Mouse (Mus musculus) olfactory bulb, adult 2 months (tissue): ENCODE results near the gene Tssc4. TPM values are rescaled to one million over a fixed set of nuclear protein-coding genes. Genes with fewer than 3 reads are reported as not detected.

Experiments
- H3K27ac ChIP-seq: fragments of 200-500 bp; 2 replicates; pipeline ENCODE4 v1.5.1; 2012; ENCODE audit warnings: low read depth, low read length; ENCODE audit not compliant: insufficient read depth
- H3K4me1 ChIP-seq: fragments of 200-500 bp; 2 replicates; pipeline ENCODE4 v1.6.1; 2012; ENCODE audit warnings: low read length; ENCODE audit not compliant: control insufficient read depth, insufficient read depth
- H3K4me3 ChIP-seq: fragments of 200-500 bp; 2 replicates; pipeline ENCODE4 v1.5.1; 2012; ENCODE audit warnings: mild to moderate bottlenecking, low read depth, low read length, moderate library complexity; ENCODE audit not compliant: insufficient read depth
- CTCF ChIP-seq: fragments of 200-500 bp; IDR thresholded peaks from 2 replicates; pipeline ENCODE4 v1.5.1; 2012; ENCODE audit warnings: low read depth, mild to moderate bottlenecking, low read length, moderate library complexity; ENCODE audit not compliant: insufficient read depth
- POLR2A ChIP-seq: fragments of 200-500 bp; IDR thresholded peaks from 2 replicates; pipeline ENCODE4 v1.6.1; 2012; ENCODE audit warnings: mild to moderate bottlenecking, low read depth, low read length, moderate library complexity; ENCODE audit not compliant: insufficient read depth
- WGBS: fragments of 180-500 bp; shearing (Covaris S2); methylation state at CpG from one replicate; pipeline ENCODE4 v1.1.7; 2018; 5-methylcytosine and 5-hydroxymethylcytosine counted together
- polyA plus RNA-seq: library from polyadenylated mRNA; stranded (reverse); fragments of >200 nt; gene quantifications from 2 replicates; pipeline ENCODE4 v1.2.4, GENCODE M21; 2012; ENCODE audit warnings: low replicate concordance; ENCODE audit not compliant: missing spikeins, insufficient read depth, insufficient read length

Tssc4 gene
- polyA plus RNA-seq, 1 experiment = not detected

GRCm38 (mm10) chr7:143053961-143054611 is 15.0 kb upstream of the Tssc4 start:
- peak overlapping the region; percentile 68 for H3K4me3 ChIP-seq
- H3K4me1 ChIP-seq = peaks cover 47% of the 10 kb centered on the region
- no peak for TF ChIP-seq POLR2A
- TF ChIP-seq CTCF = no peak
- 19% methylated on average over 11 of the region's 11 CpGs for WGBS
- 0 out of 2 replicates have a peak overlapping the region, but pooled peaks have one; percentile 40 for H3K27ac ChIP-seq

- H3K4me1 ChIP-seq = peaks cover 50% of the 10 kb centered on the region
- no peak for TF ChIP-seq POLR2A
- no peak for TF ChIP-seq CTCF
- no peak overlapping the region for H3K27ac ChIP-seq
- peak overlapping the region; percentile 68 for H3K4me3 ChIP-seq
- 17% methylated on average over 3 of the region's 3 CpGs for WGBS
These were observed 14.5 kb upstream of the Tssc4 start for GRCm38 (mm10) chr7:143054612-143054965.

GRCm38 (mm10) chr7:143055001-143055400 is 14.0 kb upstream of the Tssc4 start:
- WGBS = 69% methylated on average over 3 of the region's 3 CpGs
- peaks cover 50% of the 10 kb centered on the region for H3K4me1 ChIP-seq
- TF ChIP-seq CTCF (no peak), POLR2A (no peak)
- H3K4me3 ChIP-seq = peak overlapping the region; percentile 68; the same call in 1 of the 2 replicates
- H3K27ac ChIP-seq = no peak overlapping the region

- TF ChIP-seq CTCF (no peak), POLR2A (no peak)
- peak overlapping the region; percentile 10; the same call in 1 of the 2 replicates for H3K4me3 ChIP-seq
- peaks cover 56% of the 10 kb centered on the region for H3K4me1 ChIP-seq
- peak overlapping the region; percentile 29; the same call in 1 of the 2 replicates for H3K27ac ChIP-seq
- WGBS = 47% methylated on average over 11 of the region's 11 CpGs
These were observed 13.4 kb upstream of the Tssc4 start for GRCm38 (mm10) chr7:143055499-143056186.

- 79% methylated on average over 5 of the region's 5 CpGs for WGBS
- H3K4me3 ChIP-seq = no peak overlapping the region
- H3K4me1 ChIP-seq = peaks cover 63% of the 10 kb centered on the region
- no peak overlapping the region for H3K27ac ChIP-seq
- TF ChIP-seq POLR2A = no peak
- TF ChIP-seq CTCF = no peak
These were observed 12.0 kb upstream of the Tssc4 start for GRCm38 (mm10) chr7:143057023-143057422.

GRCm38 (mm10) chr7:143057667-143058220 is 11.3 kb upstream of the Tssc4 start:
- TF ChIP-seq POLR2A (no peak), CTCF (no peak)
- no peak overlapping the region for H3K27ac ChIP-seq
- no peak overlapping the region for H3K4me3 ChIP-seq
- peaks cover 64% of the 10 kb centered on the region for H3K4me1 ChIP-seq
- 79% methylated on average over 9 of the region's 9 CpGs for WGBS

GRCm38 (mm10) chr7:143058221-143058697 is 10.8 kb upstream of the Tssc4 start:
- Histone ChIP-seq H3K4me1 (peaks cover 64% of the 10 kb centered on the region), H3K4me3 (no peak overlapping the region), H3K27ac (no peak overlapping the region)
- WGBS = 64% methylated on average over 5 of the region's 5 CpGs
- TF ChIP-seq POLR2A (no peak), CTCF (no peak)

GRCm38 (mm10) chr7:143059202-143059870 is 9.7 kb upstream of the Tssc4 start:
- peaks cover 59% of the 10 kb centered on the region for H3K4me1 ChIP-seq
- TF ChIP-seq CTCF (no peak), POLR2A (no peak)
- 37% methylated on average over 5 of the region's 5 CpGs for WGBS
- no peak overlapping the region for H3K4me3 ChIP-seq
- H3K27ac ChIP-seq = peak overlapping the region; percentile 32; the same call in 1 of the 2 replicates
